Mouse (Mus musculus): ENCODE data around the gene Fam131b.

GRCm38 (mm10) chr6:42358901-42359300, 34.5 kb upstream of the Fam131b start:
- TF ChIP-seq EP300 (IDR thresholded peaks at IDR 0.05; ENCODE audit: low read length) (no peak), CHD2 (IDR thresholded peaks at IDR 0.05; ENCODE audit: low read length) (no peak), POLR2A (IDR thresholded peaks at IDR 0.05; ENCODE audit: low read depth, low read length) (no peak), CTCF (conservative IDR thresholded peaks at IDR 0.05 in 1 of 2, IDR thresholded peaks at IDR 0.05 in 1 of 2; ENCODE audit: low read depth in 2 of 2, low read length in 2 of 2) (no peak), CHD1 (IDR thresholded peaks at IDR 0.05; ENCODE audit: low read depth, low read length) (no peak), USF1 (IDR thresholded peaks at IDR 0.05; ENCODE audit: low read depth, low read length) (no peak), UBTF (IDR thresholded peaks at IDR 0.05; ENCODE audit: low read depth, low read length) (no peak), PAX5 (IDR thresholded peaks at IDR 0.05; ENCODE audit: low read length) (no peak), HCFC1 (IDR thresholded peaks at IDR 0.05; ENCODE audit: low read depth, low read length) (no peak)
